Mouse (Mus musculus) kidney, postnatal 4 days (tissue): Measurements from ENCODE around the gene Syt13.

Source experiments
- DNase-seq, 2 experiments: peaks; one replicate each; pipeline ENCODE4 v3.0.0; 2021; ENCODE audit warnings: mixed read lengths in 2 of 2

The Syt13 gene

GRCm38 (mm10) chr2:92914933-92915553 is at the start of gene Syt13:
Syt13 (plus strand) TSS chr2:92915098.
- DNase-seq, result peak; percentile 79 to 84

DNA sequence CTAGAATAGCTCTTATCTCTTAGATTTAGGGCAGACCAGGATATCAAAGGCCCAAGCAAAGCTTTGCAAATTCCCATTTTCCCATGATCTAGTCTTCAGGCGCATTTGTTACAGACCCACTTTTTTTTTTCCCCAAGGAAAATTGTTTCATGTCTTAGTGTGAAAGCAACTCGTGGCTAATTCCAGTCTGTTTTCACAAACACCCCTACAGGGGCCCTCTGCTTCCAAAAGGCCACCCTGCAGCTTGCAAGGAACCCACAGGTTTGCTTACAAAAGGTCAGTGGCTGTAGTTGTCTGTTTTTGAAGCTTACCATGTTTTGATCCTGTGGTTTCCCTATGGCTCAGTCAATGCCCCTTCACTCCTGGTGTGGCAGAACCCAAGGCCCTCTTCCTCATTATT is 48.3 kb upstream of the Syt13 start:
- DNase-seq, result no peak

- DNase-seq, result no peak
These were observed 44.6 kb upstream of the Syt13 start for GRCm38 (mm10) chr2:92870139-92870836.

- DNase-seq, result no peak
These were observed 43.7 kb upstream of the Syt13 start for GRCm38 (mm10) chr2:92871093-92871686.

GRCm38 (mm10) chr2:92872652-92873051 is 42.2 kb upstream of the Syt13 start:
- no peak for DNase-seq

DNA sequence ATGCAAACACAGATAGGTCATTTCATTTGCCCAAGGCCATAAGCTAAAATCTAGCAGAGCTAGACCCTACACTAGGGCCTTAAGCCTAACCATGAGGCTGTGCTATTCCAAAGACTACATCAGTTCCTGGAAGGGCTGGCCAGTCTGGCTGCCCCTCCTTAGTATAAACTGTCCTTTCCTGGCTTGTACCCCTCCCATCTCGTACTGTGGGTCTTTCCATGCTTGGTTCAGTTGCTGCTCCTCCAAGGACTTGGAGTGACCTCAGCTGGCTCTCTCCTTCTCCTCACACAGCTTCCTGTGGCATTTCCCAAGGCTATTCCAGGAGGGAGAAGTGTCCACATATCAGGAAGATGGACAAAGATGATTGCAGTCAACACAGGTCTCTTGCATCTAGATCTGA is 40.3 kb upstream of the Syt13 start:
- DNase-seq, result no peak

GRCm38 (mm10) chr2:92877488-92877887 is 37.4 kb upstream of the Syt13 start:
- no peak for DNase-seq

DNA sequence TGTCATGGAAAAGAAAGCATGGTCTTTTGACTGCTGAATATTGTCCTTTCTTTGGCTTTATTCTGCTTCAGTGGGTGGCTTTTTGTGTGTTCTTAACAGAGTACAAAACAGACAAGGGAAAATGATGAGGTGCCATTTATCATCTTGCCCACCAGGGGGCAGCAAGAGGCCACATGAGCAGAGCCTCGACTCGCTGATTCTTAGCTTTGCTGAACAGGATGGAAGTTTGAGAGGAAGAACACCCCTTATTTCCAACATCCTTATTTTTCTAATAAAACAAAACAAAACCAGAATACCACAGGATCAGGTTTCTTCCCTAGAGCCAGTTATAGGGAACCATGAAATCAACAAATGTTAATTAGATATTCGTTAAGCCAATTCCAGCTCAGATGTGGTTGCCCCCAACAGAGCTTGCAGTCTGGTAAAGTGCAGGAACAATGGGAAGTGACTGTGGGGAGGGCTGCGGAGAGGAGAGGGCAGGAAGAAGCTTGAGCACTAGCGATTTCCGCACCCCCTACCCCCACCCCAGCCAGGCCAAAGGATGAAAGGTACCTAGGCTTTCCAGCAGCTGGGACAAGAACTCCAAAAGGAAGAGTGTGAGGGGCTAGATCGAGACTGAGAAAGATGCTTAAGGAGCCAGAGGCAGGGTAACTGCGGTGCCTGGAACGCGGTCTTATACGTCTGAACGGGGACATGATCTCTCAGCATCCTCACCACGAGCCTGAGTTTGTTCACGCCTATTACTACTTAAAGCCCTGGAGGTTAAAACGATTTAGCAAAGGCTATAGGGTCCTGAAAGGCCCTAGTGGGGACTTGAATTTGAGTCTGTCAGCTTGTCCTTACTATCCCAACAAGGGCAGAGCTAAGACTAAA is 31.6 kb upstream of the Syt13 start:
- peak; percentile 76 to 83 for DNase-seq

- peak; percentile 47 to 66 for DNase-seq
These were observed 31.0 kb upstream of the Syt13 start for GRCm38 (mm10) chr2:92883912-92884243.

DNA sequence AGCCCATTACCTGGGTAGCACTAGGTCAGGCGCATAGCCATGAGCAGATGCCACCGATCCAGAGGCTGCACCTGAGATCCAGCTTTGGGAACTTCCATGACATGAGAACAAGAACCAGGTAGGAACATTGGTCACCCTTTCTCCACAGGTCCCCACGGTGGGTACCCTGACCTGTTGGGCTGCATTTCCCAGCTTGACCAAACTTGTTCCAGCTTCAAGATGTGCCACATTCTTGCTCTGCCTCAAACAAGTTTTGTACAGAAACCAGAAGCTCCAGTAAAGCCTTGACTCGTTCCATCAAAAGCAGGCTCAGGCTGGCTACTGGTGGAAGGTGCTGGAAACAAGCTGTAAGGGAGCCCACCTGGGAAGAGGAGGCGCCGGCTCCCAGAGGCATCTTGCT is 29.9 kb upstream of the Syt13 start:
- no peak for DNase-seq

- DNase-seq, result no peak
These were observed 28.0 kb upstream of the Syt13 start for GRCm38 (mm10) chr2:92886862-92887261.

- no peak for DNase-seq
These were observed 22.4 kb upstream of the Syt13 start for GRCm38 (mm10) chr2:92892524-92892923.

GRCm38 (mm10) chr2:92903650-92904049 is 11.2 kb upstream of the Syt13 start:
- no peak for DNase-seq

DNA sequence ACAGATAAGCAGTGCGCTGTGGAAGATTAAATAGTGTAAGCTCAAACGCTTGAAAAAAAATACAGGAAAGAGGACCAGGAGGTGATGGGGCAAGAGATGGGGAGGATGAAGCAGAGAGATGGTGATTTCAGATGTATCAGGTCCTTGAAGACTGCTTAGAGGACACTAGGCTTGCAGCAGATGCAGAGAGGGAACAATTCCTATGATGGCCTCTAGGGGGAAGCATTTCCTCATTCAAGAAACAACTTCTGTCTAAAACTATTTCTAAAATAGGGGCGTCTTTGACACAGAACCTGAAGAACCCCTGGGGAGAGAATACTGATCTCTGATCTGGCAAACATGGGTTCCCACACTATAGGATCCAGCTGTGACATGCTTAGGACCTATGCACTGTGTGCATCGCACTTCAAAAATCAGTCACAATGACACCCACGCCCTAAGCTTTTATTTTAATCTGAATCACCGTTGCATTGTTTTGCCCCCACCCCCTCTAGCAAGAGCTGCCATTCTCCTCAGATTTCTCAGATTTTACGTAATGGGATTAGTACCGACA is 10.5 kb upstream of the Syt13 start:
- peak; percentile 29 to 47 for DNase-seq

- DNase-seq, result peak; percentile 57 to 59
These were observed 4.5 kb upstream of the Syt13 start for GRCm38 (mm10) chr2:92910371-92910770.

DNA sequence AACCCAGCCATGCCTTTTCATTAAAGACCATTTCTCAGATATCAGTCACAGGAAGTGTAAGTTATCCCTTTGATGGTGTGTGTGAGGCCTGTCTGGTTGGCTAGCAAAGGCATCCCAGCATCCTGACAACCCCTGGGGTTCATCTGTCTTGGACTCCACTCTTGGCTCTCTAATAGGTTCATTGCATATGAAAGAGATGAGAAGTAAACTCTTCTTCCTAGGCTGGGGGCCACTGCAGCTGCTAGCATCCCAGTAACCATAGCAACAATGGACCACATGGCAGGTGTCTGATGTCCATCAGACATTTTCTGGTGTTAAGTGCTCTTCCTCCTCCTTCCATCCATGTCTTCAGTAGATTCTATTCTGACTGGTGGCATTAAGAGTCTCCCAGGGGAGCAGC is 2.6 kb upstream of the Syt13 start:
- DNase-seq, result no peak

DNA sequence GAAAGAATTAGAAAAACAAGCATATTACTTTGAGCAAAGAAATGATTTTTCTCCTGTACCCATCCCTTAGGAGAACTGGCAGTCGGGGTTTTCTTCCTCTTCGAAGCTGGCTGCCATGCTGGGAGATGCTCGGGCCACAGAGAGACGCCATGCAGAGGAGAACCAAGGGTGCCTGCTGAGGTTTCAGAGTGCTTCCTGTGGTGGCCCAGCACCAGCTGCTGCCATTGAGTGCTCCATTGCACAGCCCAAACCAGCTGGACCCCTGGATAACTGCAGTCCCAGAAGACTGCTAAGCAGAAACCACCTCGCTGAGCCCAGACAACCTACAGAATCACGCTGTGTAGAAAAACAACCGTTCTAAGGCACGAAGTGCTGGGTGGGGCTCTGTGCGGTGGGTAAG is 1.6 kb upstream of the Syt13 start:
- no peak for DNase-seq

GRCm38 (mm10) chr2:92915659-92916631 is 1.0 kb downstream of the Syt13 start:
- peak in 1 of 2 experiments; percentile 17 for DNase-seq

- DNase-seq, result peak; percentile 53 to 60
These were observed 2.7 kb downstream of the Syt13 start for GRCm38 (mm10) chr2:92917405-92918142.

DNA sequence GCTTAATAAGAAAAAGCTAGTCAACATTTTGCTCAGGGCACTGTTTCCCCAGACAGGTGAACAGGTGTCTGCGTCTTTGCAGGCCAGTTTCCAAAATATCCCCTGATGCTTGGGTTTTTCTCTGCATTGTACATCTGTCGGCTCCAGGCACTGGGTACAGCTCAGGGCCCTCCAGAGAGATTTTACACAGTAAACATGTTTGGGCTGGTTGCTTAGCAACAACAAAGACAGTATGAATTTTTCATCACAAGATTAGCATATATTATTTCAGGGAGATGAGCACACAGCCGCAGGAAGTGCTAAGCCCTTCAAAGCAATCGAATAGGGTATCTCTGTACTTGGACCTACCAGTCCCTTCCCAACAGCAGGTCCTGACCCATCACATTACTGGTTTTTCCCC is 5.8 kb downstream of the Syt13 start:
- DNase-seq, result no peak

DNA sequence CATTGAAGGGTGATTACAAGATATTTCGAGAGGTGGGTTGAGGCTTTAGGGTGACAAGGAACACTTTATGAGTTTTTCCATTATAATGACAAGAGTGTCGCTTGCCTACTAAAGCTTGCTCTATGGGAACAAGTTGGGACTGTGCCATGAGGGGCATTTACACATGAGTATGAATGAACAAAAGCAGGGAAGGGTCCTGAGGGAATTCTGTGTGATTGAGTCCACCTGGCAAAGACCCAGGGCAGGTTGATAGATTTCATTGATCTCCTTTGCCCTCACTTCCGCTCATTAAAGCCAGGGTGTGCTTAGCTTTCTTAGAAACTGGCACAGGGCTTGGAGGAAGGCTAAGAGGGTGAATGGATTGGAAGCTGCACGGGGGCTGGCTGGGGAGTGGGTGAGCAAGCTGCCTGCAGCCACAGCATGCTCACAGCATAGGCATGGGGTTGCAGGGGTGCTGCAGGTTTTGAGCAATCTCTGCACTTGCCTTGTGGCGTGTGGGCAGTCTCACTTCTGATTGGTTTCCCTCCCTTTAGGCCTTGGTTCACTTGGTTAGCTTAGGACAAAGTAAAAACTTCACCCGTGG is 9.9 kb downstream of the Syt13 start:
- no peak for DNase-seq
